Mouse (Mus musculus) liver, embryonic 15.5 days (tissue): ENCODE measurements around the gene Kdelr3. TPM values are rescaled to one million over a fixed set of nuclear protein-coding genes. Genes with fewer than 3 reads are reported as not detected.
A peak's percentile ranks its signal among the peaks of the same experiment; 100 is the strongest.

Experiments
- ATAC-seq: fragments of 200-750 bp; cut with Nextera tagmentation; 2 replicates; pipeline ENCODE4 v1.8.0; 2017; ENCODE audit warnings: moderate number of reproducible peaks, mild to moderate bottlenecking, moderate library complexity; ENCODE audit not compliant: insufficient read depth
- H3K27ac ChIP-seq: fragments of 300-500 bp; sonication (generic); replicated peaks from 2 replicates; pipeline ENCODE4 v1.5.1; 2015; ENCODE audit warnings: mild to moderate bottlenecking, inconsistent platforms
- H3K27me3 ChIP-seq: fragments of 300-500 bp; sonication (generic); 2 replicates; pipeline ENCODE4 v1.6.1; 2015; ENCODE audit warnings: mild to moderate bottlenecking, inconsistent platforms
- H3K36me3 ChIP-seq: fragments of 300-500 bp; sonication (generic); replicated peaks from 2 replicates; pipeline ENCODE4 v1.6.1; 2015; ENCODE audit warnings: moderate library complexity, mild to moderate bottlenecking, inconsistent platforms
- H3K4me1 ChIP-seq: fragments of 300-500 bp; sonication (generic); replicated peaks from 2 replicates; pipeline ENCODE4 v1.6.1; 2015; ENCODE audit warnings: inconsistent platforms
- H3K4me2 ChIP-seq: fragments of 300-500 bp; sonication (generic); 2 replicates; pipeline ENCODE4 v1.6.1; 2015; ENCODE audit warnings: moderate library complexity, mild to moderate bottlenecking, inconsistent platforms
- H3K4me3 ChIP-seq: fragments of 300-500 bp; sonication (generic); replicated peaks from 2 replicates; pipeline ENCODE4 v1.5.1; 2015; ENCODE audit warnings: mild to moderate bottlenecking, inconsistent platforms
- H3K9ac ChIP-seq: fragments of 300-500 bp; sonication (generic); 2 replicates; pipeline ENCODE4 v1.6.1; 2015; ENCODE audit warnings: moderate library complexity, mild to moderate bottlenecking, inconsistent platforms
- H3K9me3 ChIP-seq: fragments of 300-500 bp; sonication (generic); replicated peaks from 2 replicates; pipeline ENCODE4 v1.6.1; 2016; ENCODE audit warnings: inconsistent platforms
- WGBS: fragments of 180-500 bp; shearing (Covaris S2); methylation state at CpG from one replicate; pipeline ENCODE4 v1.1.7; 2015; ENCODE audit warnings: mixed read lengths; ENCODE audit not compliant: insufficient replicate concordance; 5-methylcytosine and 5-hydroxymethylcytosine counted together
- polyA plus RNA-seq: library from polyadenylated mRNA; unstranded; fragments of >200 nt; fragmentation: Nextera tagmentation; extraction: Ambion mirVana; gene quantifications from 2 replicates; pipeline ENCODE4 v1.2.1, GENCODE M21; 2015

Kdelr3 gene
- polyA plus RNA-seq, 1 experiment from 2014 or later = 5.3 TPM

- H3K9me3 ChIP-seq = no peaks in the 10 kb centered on the region
- H3K27me3 ChIP-seq = peaks cover 99% of the 10 kb centered on the region
- no peak overlapping the region for H3K9ac ChIP-seq
- H3K4me3 ChIP-seq = peak overlapping the region; percentile 33
- no peak overlapping the region for H3K27ac ChIP-seq
- peak overlapping the region; percentile 53 for H3K4me2 ChIP-seq
- peaks cover 11% of the 10 kb centered on the region for H3K4me1 ChIP-seq
- ATAC-seq = no peak
- 2% methylated on average over 61 of the region's 61 CpGs for WGBS
- H3K36me3 ChIP-seq = no peaks in the 10 kb centered on the region
These were observed 4.5 kb upstream of the Kdelr3 start for GRCm38 (mm10) chr15:79511553-79512320.

DNA sequence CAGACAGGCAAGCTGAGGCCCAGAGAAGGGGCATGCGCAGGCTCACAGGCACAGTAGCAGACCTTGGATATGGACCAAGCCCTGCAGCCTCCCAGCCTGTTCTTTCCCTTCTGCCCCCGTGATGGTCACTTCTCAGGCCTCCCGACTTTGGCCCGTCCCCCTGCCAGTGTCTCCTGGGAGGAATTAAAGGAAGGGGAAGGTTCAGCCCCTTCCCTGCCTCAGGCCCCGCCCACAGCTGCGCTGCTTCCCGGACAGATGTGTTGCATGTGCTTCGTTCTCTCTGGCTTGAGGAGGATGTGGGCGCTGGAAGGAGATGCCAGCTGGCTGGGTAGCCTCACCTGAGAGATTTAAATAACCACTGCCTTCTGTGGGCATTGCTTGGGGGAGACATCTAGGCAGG is 2.3 kb upstream of the Kdelr3 start:
- Histone ChIP-seq H3K4me3 (no peak overlapping the region), H3K9me3 (no peaks in the 10 kb centered on the region), H3K4me2 (no peak overlapping the region), H3K27me3 (peaks cover 99% of the 10 kb centered on the region), H3K4me1 (peaks cover 23% of the 10 kb centered on the region), H3K36me3 (no peaks in the 10 kb centered on the region), H3K9ac (no peak overlapping the region), H3K27ac (no peak overlapping the region)
- 9% methylated on average over 9 of the region's 9 CpGs for WGBS
- no peak for ATAC-seq

DNA sequence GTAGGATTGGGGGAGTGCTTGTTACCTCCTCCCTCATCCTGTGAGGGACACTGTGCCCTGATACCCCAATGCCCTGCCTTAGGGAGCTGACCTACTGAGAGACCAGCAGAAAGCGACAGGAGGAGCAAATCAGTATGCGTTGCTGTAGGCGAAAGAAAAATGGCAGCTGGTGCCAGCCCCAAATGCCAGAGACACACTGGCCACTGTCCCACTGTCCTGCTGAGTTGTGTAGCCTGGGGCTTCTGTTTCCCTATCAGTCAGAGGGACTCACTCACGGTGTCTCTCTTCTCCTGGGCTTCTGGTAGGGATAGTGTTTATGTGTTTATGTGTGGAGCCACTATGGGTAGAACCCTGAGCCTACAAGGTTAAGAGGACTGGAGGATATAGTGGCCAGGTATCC is 1.5 kb downstream of the Kdelr3 start:
- H3K4me3 ChIP-seq = no peak overlapping the region
- H3K9ac ChIP-seq = no peak overlapping the region
- H3K4me1 ChIP-seq = peaks cover 28% of the 10 kb centered on the region
- H3K36me3 ChIP-seq = no peaks in the 10 kb centered on the region
- H3K27me3 ChIP-seq = peaks cover 71% of the 10 kb centered on the region
- H3K9me3 ChIP-seq = no peaks in the 10 kb centered on the region
- no peak overlapping the region for H3K4me2 ChIP-seq
- no peak for ATAC-seq
- WGBS = 74% methylated on average over 4 of the region's 4 CpGs
- H3K27ac ChIP-seq = no peak overlapping the region

DNA sequence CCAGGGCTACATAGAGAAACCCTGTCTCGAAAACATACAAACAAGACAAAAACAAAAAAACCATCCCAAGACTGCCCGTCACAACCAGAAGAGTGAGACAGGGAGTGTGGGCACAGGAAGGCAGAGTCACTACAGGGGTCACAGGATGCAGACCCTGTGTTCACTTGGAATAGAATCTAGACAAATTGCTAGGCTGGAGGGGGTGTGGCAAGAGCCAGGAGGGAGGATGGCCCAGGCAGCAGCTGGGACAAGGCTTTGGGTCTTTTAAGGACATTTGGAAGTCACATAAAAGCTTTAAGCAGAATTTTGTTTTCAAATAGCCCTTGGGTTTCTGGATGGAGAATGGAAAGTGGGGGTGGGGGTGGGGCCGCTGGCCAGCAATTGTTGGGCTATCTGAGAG is 2.4 kb downstream of the Kdelr3 start:
- Histone ChIP-seq H3K4me3 (no peak overlapping the region), H3K4me1 (peaks cover 28% of the 10 kb centered on the region), H3K36me3 (no peaks in the 10 kb centered on the region), H3K27ac (no peak overlapping the region), H3K9me3 (no peaks in the 10 kb centered on the region), H3K4me2 (no peak overlapping the region), H3K9ac (no peak overlapping the region), H3K27me3 (peaks cover 63% of the 10 kb centered on the region)
- 68% methylated on average over 3 of the region's 3 CpGs for WGBS
- ATAC-seq = no peak

- no peak for ATAC-seq
- Histone ChIP-seq H3K27me3 (peaks cover 52% of the 10 kb centered on the region), H3K36me3 (no peaks in the 10 kb centered on the region), H3K9me3 (no peaks in the 10 kb centered on the region), H3K4me3 (no peak overlapping the region), H3K27ac (no peak overlapping the region), H3K4me2 (peak overlapping the region; percentile 20), H3K9ac (no peak overlapping the region), H3K4me1 (peaks cover 28% of the 10 kb centered on the region)
- WGBS = 42% methylated on average over 16 of the region's 16 CpGs
These were observed 3.4 kb downstream of the Kdelr3 start for GRCm38 (mm10) chr15:79519400-79520220.

DNA sequence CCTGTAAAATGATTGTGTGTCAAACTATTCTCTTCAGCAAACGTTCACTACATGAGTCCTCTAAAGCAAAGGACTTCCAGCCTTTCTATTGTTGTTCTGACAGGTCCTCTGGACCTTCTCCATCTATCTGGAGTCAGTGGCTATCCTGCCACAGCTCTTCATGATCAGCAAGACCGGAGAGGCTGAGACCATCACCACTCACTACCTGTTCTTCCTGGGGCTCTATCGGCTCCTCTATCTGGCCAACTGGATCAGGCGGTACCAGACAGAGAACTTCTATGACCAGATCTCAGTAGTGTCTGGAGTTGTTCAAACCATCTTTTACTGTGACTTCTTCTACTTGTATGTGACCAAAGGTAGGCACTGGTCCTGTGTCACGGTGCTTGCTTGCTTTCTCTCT is 9.4 kb downstream of the Kdelr3 start:
- 75% methylated on average over 5 of the region's 5 CpGs for WGBS
- Histone ChIP-seq H3K4me3 (no peak overlapping the region), H3K36me3 (peaks cover 40% of the 10 kb centered on the region), H3K4me1 (peaks cover 9% of the 10 kb centered on the region; the same call in 1 of the 2 replicates), H3K27ac (no peak overlapping the region), H3K9me3 (no peaks in the 10 kb centered on the region), H3K9ac (no peak overlapping the region), H3K27me3 (no peaks in the 10 kb centered on the region), H3K4me2 (no peak overlapping the region)
- no peak for ATAC-seq

- 62% methylated on average over 9 of the region's 9 CpGs for WGBS
- H3K9ac ChIP-seq = no peak overlapping the region
- peaks cover 46% of the 10 kb centered on the region for H3K36me3 ChIP-seq
- ATAC-seq = no peak
- H3K9me3 ChIP-seq = no peaks in the 10 kb centered on the region
- H3K4me3 ChIP-seq = no peak overlapping the region
- peaks cover 9% of the 10 kb centered on the region; the same call in 1 of the 2 replicates for H3K4me1 ChIP-seq
- H3K4me2 ChIP-seq = no peak overlapping the region
- H3K27me3 ChIP-seq = no peaks in the 10 kb centered on the region
- H3K27ac ChIP-seq = no peak overlapping the region
These were observed 10.0 kb downstream of the Kdelr3 start for GRCm38 (mm10) chr15:79525979-79526768.

GRCm38 (mm10) chr15:79527192-79527591 is 11.0 kb downstream of the Kdelr3 start:
- WGBS = 74% methylated on average over 4 of the region's 4 CpGs
- Histone ChIP-seq H3K27me3 (no peaks in the 10 kb centered on the region), H3K9ac (no peak overlapping the region), H3K27ac (no peak overlapping the region), H3K36me3 (peaks cover 56% of the 10 kb centered on the region), H3K4me2 (no peak overlapping the region), H3K9me3 (no peaks in the 10 kb centered on the region), H3K4me1 (peaks cover 9% of the 10 kb centered on the region; the same call in 1 of the 2 replicates), H3K4me3 (no peak overlapping the region)
- ATAC-seq = no peak

GRCm38 (mm10) chr15:79527991-79528639 is 11.9 kb downstream of the Kdelr3 start:
- H3K36me3 ChIP-seq = peaks cover 65% of the 10 kb centered on the region
- no peak overlapping the region for H3K9ac ChIP-seq
- H3K4me3 ChIP-seq = no peak overlapping the region
- no peak for ATAC-seq
- 75% methylated on average over 5 of the region's 5 CpGs for WGBS
- H3K27me3 ChIP-seq = no peaks in the 10 kb centered on the region
- peaks cover 9% of the 10 kb centered on the region; the same call in 1 of the 2 replicates for H3K4me1 ChIP-seq
- H3K27ac ChIP-seq = no peak overlapping the region
- H3K4me2 ChIP-seq = no peak overlapping the region
- no peaks in the 10 kb centered on the region for H3K9me3 ChIP-seq

DNA sequence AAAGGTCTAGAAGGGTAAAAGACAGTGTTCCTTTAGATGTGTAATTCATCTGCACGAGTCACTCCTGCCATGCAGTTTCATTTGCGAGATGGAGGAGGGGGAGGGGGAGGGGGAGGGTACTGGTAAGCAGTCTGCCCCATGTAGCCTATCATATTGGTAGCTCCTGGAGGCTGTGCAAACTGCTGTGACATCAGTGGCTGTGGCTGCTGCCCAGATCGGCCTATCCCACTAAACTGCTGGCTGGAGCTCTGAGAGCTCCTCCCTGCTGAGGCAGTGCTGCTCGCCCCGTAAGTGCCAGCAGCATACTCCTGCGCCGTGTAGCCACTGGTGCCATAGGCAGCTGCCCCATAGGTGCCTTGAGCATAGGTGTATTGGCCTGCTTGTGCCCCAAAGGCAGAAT is 13.7 kb downstream of the Kdelr3 start:
- Histone ChIP-seq H3K36me3 (peaks cover 84% of the 10 kb centered on the region), H3K27me3 (no peaks in the 10 kb centered on the region), H3K4me1 (peaks cover 9% of the 10 kb centered on the region; the same call in 1 of the 2 replicates), H3K4me2 (no peak overlapping the region), H3K27ac (no peak overlapping the region), H3K9ac (no peak overlapping the region), H3K4me3 (no peak overlapping the region), H3K9me3 (no peaks in the 10 kb centered on the region)
- 80% methylated on average over 7 of the region's 7 CpGs for WGBS
- 0 out of 2 replicates have a peak, but pooled peaks have one; percentile 12 for ATAC-seq
